Mouse (Mus musculus) limb, embryonic 12.5 days (tissue): ENCODE measurements around the gene Sdsl. TPM values are rescaled to one million over a fixed set of nuclear protein-coding genes. Genes with fewer than 3 reads are reported as not detected.

Source experiments
- polyA plus RNA-seq: library from polyadenylated mRNA; unstranded; fragments of >200 nt; fragmentation: Nextera tagmentation; extraction: Ambion mirVana; gene quantifications from 2 replicates; pipeline ENCODE4 v1.2.1, GENCODE M21; 2016

Sdsl gene
- polyA plus RNA-seq, 1 experiment from 2014 or later, result 3.6 TPM

Other genes with a start within 250 kb of the Sdsl start
- not detected in 2 replicates for gene Lhx5, start 41.1 kb downstream of the Sdsl start, polyA plus RNA-seq
- not detected in 2 replicates for gene Sds, start 3.7 kb upstream of the Sdsl start, polyA plus RNA-seq
- gene Plbd2, start 30.8 kb upstream of the Sdsl start, polyA plus RNA-seq, result 46.0 and 46.3 TPM in 2 replicates
- gene Slc8b1, start 38.4 kb upstream of the Sdsl start, polyA plus RNA-seq, result 6.1 and 6.2 TPM in 2 replicates
- gene Tpcn1, start 115.9 kb upstream of the Sdsl start, polyA plus RNA-seq, result 16.7 and 17.2 TPM in 2 replicates
- 0.64 and 0.93 TPM in 2 replicates for gene Iqcd, start 116.2 kb upstream of the Sdsl start, polyA plus RNA-seq
- 16.9 and 19.1 TPM in 2 replicates for gene Rita1, start 139.8 kb upstream of the Sdsl start, polyA plus RNA-seq
- gene Ddx54, start 139.9 kb upstream of the Sdsl start, polyA plus RNA-seq, result 48.8 and 50.3 TPM in 2 replicates
- not detected in 2 replicates for gene Cfap73, start 161.4 kb upstream of the Sdsl start, polyA plus RNA-seq
- gene Rasal1, start 176.0 kb upstream of the Sdsl start, polyA plus RNA-seq, result 0.24 and 0.86 TPM in 2 replicates
- 6.8 and 7.5 TPM in 2 replicates for gene Dtx1, start 239.1 kb upstream of the Sdsl start, polyA plus RNA-seq